Mouse (Mus musculus) thymus, adult 2 months (tissue): ENCODE results near the gene Cox20. TPM values are rescaled to one million over a fixed set of nuclear protein-coding genes. Genes with fewer than 3 reads are reported as not detected.
A peak's percentile ranks its signal among the peaks of the same experiment; 100 is the strongest.

Source experiments
- DNase-seq: peaks from one replicate; pipeline ENCODE4 v3.0.0; 2021
- H3K27ac ChIP-seq: fragments of 200-500 bp; 2 replicates; pipeline ENCODE4 v1.5.1; 2012; ENCODE audit warnings: low read length, control low read depth; ENCODE audit not compliant: control insufficient read depth, insufficient read depth
- H3K27me3 ChIP-seq: fragments of 200-500 bp; 2 replicates; pipeline ENCODE4 v1.6.1; 2012; ENCODE audit warnings: mild to moderate bottlenecking, low read length, moderate library complexity, mixed read lengths; ENCODE audit not compliant: control insufficient read depth, insufficient read depth
- H3K36me3 ChIP-seq: fragments of 200-500 bp; 2 replicates; pipeline ENCODE4 v1.6.1; 2012; ENCODE audit warnings: mild to moderate bottlenecking, low read length, moderate library complexity; ENCODE audit not compliant: control insufficient read depth, insufficient read depth
- H3K4me1 ChIP-seq: fragments of 200-500 bp; replicated peaks from 2 replicates; pipeline ENCODE4 v1.6.1; 2012; ENCODE audit warnings: low read length; ENCODE audit not compliant: control insufficient read depth, insufficient read depth
- H3K4me3 ChIP-seq: fragments of 200-500 bp; 2 replicates; pipeline ENCODE4 v1.5.1; 2012; ENCODE audit warnings: mild to moderate bottlenecking, low read length, control low read depth, moderate library complexity; ENCODE audit not compliant: control insufficient read depth, insufficient read depth
- CTCF ChIP-seq: fragments of 200-500 bp; IDR thresholded peaks from 2 replicates; pipeline ENCODE4 v1.5.1; 2012; ENCODE audit warnings: mild to moderate bottlenecking, control low read depth, low read length, moderate library complexity, borderline replicate concordance; ENCODE audit not compliant: control insufficient read depth, poor library complexity, insufficient read depth; ENCODE audit errors: extremely low read depth
- POLR2A ChIP-seq: fragments of 200-500 bp; IDR thresholded peaks from 2 replicates; pipeline ENCODE4 v1.6.1; 2012; ENCODE audit warnings: mild to moderate bottlenecking, low read length, control low read depth, moderate library complexity; ENCODE audit not compliant: control insufficient read depth, poor library complexity, insufficient read depth; ENCODE audit errors: extremely low read depth
- WGBS: fragments of 180-500 bp; shearing (Covaris S2); methylation state at CpG from one replicate; pipeline ENCODE4 v1.1.7; 2018; 5-methylcytosine and 5-hydroxymethylcytosine counted together
- polyA plus RNA-seq: library from polyadenylated mRNA; depleted of rRNA; stranded (reverse); fragments of >200 nt; gene quantifications from 2 replicates; pipeline ENCODE4 v1.2.3, GENCODE M21; 2012

Gene Cox20
- polyA plus RNA-seq, 1 experiment = 19.2 TPM

- Histone ChIP-seq H3K36me3 (peaks cover 94% of the 10 kb centered on the region), H3K4me1 (no peaks in the 10 kb centered on the region), H3K27ac (no peak overlapping the region), H3K4me3 (no peak overlapping the region), H3K27me3 (no peaks in the 10 kb centered on the region)
- DNase-seq = no peak
- TF ChIP-seq POLR2A (no peak), CTCF (no peak)
- WGBS = 5% methylated on average over 5 of the region's 5 CpGs
Observed at GRCm38 (mm10) chr1:178329017-178329416, 10.1 kb downstream of the Cox20 start.

DNA sequence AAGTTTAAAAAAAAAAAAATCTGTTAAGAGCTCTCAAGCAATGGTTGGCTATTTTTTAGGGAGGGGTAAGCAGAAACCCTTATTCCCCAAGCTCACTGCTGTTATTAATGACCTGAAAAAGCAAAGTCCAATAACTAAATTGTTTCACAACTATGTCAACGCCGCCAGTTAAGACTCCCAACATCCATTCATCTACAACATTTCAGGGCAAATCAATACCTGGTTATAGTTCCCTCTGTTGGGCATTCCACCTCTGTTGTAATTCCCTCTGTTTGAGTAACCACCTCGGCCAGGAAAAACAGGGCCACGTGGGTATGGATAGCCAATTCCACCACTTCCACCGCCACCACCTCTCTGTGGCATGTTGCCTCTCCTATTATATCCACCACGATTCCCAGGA lies 11.0 kb downstream of the Cox20 start:
- DNase-seq = no peak
- Histone ChIP-seq H3K4me3 (no peak overlapping the region), H3K4me1 (no peaks in the 10 kb centered on the region), H3K27me3 (no peaks in the 10 kb centered on the region), H3K36me3 (peaks cover 92% of the 10 kb centered on the region), H3K27ac (no peak overlapping the region)
- TF ChIP-seq POLR2A = no peak
- no peak for TF ChIP-seq CTCF
- WGBS = 89% methylated on average over 6 of the region's 6 CpGs

DNA sequence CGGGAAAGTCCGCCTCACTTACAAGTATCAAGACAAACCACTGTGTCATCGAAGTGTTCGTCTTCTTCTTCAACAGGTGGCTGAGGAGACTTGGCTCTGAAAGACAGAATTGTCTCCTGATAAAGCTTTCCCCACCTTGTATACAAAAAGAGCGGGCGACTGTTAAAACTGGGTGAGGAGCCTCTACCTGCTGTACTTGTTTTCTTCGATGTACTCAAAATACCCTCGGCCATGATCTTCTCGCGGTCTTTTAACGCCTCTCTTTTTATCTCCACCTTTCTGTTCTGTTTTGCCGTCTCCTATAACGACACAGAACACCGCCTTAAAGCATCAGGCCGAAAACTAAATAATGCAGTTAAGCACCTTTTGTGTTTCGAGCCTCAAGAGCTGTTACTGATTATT lies 16.9 kb downstream of the Cox20 start:
- Histone ChIP-seq H3K4me3 (peak overlapping the region; percentile 99), H3K4me1 (0 out of 2 replicates have a peak, but pooled peaks cover 2% of the 10 kb centered on the region), H3K27me3 (no peaks in the 10 kb centered on the region), H3K27ac (no peak overlapping the region; the same call in 1 of the 2 replicates), H3K36me3 (peaks cover 36% of the 10 kb centered on the region)
- WGBS = under 1% methylated on average over 16 of the region's 16 CpGs
- no peak for DNase-seq
- no peak for TF ChIP-seq CTCF
- TF ChIP-seq POLR2A = no peak

- TF ChIP-seq POLR2A (no peak), CTCF (no peak)
- Histone ChIP-seq H3K36me3 (peaks cover 31% of the 10 kb centered on the region), H3K27ac (peak overlapping the region; percentile 86), H3K4me1 (0 out of 2 replicates have a peak, but pooled peaks cover 2% of the 10 kb centered on the region), H3K27me3 (no peaks in the 10 kb centered on the region), H3K4me3 (peak overlapping the region; percentile 99)
- 2% methylated on average over 51 of the region's 53 CpGs for whole genome bisulfite sequencing
- peak; percentile 96 for DNase-seq
Observed at GRCm38 (mm10) chr1:178336289-178336775, 17.4 kb downstream of the Cox20 start.

DNA sequence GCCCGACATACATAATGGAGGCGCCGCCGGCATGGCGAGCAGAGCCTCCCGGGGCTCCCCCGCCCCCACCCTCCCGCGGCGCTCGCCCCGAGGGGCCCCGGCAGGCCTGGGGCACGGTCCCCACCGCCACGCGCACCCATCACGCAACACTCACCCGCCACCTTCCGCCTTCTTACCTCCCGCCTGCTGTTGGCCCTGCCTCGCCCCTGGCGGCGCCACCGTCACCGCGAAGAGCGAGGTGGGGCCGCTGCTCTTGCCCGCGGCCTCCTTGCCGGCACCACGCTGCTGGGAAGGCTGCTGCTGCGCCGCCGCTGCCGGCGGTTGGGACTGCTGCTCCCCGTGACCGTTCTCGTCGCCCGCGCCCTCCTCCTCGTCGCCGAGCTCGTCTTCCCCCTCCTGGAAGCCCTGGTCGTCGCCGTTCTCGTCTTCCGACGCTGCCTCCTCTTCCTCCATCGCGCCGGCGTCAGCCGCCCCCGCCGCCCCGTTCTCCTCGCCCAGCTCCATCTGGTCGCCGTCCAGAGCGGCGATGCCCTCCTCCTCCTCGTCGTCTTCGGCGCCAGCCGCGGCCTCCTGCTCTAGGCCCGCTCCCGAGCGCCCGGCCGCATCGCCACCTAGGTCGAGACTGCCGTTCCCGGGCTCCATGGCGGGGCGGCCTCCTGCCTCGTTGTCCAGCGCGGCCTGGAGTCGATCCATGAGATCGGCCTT lies 18.0 kb downstream of the Cox20 start:
- H3K27ac ChIP-seq = peak overlapping the region; percentile 86
- no peaks in the 10 kb centered on the region for H3K27me3 ChIP-seq
- DNase-seq = peak; percentile 51
- under 1% methylated on average over 84 of the region's 89 CpGs for WGBS
- peaks cover 25% of the 10 kb centered on the region for H3K36me3 ChIP-seq
- TF ChIP-seq CTCF (no peak), POLR2A (no peak)
- H3K4me1 ChIP-seq = 0 out of 2 replicates have a peak, but pooled peaks cover 2% of the 10 kb centered on the region
- H3K4me3 ChIP-seq = peak overlapping the region; percentile 99

- Histone ChIP-seq H3K4me1 (0 out of 2 replicates have a peak, but pooled peaks cover 2% of the 10 kb centered on the region), H3K27me3 (no peaks in the 10 kb centered on the region), H3K27ac (peak within 1 kb of the TSS; percentile 86), H3K36me3 (peaks cover 17% of the 10 kb centered on the region), H3K4me3 (peak within 1 kb of the TSS; percentile 99)
- under 1% methylated on average over 73 of the region's 73 CpGs for WGBS
- peak; percentile 94 for DNase-seq
- peak; percentile 97 for TF ChIP-seq POLR2A
- TF ChIP-seq CTCF = no peak
Observed at GRCm38 (mm10) chr1:178337551-178338317, 18.8 kb downstream of the Cox20 start, which contains the start of gene Hnrnpu. Gene Hnrnpu (minus strand): TSS chr1:178337797.
